Mouse (Mus musculus) heart, adult 2 months (tissue): ENCODE measurements around the gene Noc2l.

Source experiments
- CTCF ChIP-seq: fragments of 200-600 bp; IDR thresholded peaks from 2 replicates; pipeline ENCODE4 v1.8.1; 2022; ENCODE audit warnings: antibody characterized with exemption, mild to moderate bottlenecking, moderate library complexity
- POLR2A ChIP-seq: fragments of 200-500 bp; IDR thresholded peaks from 2 replicates; pipeline ENCODE4 v1.6.1; 2011; ENCODE audit warnings: mild to moderate bottlenecking, low read depth, low read length, control low read depth; ENCODE audit not compliant: insufficient read depth

DNA sequence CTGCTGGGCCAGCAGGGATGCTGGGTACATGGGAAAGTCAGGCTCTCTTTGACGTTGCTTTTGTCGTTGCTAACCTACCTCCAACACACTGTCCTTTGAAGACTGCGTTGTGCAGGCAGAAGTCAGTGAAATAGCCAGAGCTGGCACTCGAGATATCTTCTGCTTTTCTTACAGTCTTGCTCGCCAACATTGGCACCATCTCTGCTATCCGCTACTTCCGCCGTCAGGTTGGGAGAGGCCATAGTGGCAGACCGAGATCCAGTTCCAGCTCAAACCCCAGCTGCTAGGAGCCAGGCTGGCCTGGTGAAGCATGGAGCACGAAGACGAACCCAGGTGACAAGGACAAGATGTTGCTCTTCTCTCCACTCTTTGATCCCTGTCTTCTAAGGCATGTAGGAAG, 15.9 kb upstream of the Noc2l start:
- TF ChIP-seq POLR2A (no peak), CTCF (no peak)
